Mouse (Mus musculus) adrenal gland, postnatal 25 days (tissue): ENCODE measurements around the gene Pex26. TPM values are rescaled to one million over a fixed set of nuclear protein-coding genes. Genes with fewer than 3 reads are reported as not detected.
A peak's percentile ranks its signal among the peaks of the same experiment; 100 is the strongest.

Experiments used
- DNase-seq: peaks from one replicate; pipeline ENCODE4 v3.0.0; 2021; ENCODE audit warnings: mixed read lengths
- long read RNA-seq: library from polyadenylated mRNA; stranded (forward); transcript quantifications from one replicate; pipeline ENCODE4 v2.0.0, GENCODE M21; 2021
- total RNA-seq: library from RNA; stranded (reverse); gene quantifications from 2 replicates; pipeline ENCODE4 v1.2.3, GENCODE M21; 2021

Gene Pex26
- 16.1 and 17.2 TPM in 2 replicates for total RNA-seq
- long read RNA-seq, full-length matches to known transcripts = 5 of 11 reads
- long read RNA-seq, partial matches to known transcripts = 0 of 11 reads
- long read RNA-seq, other reads (novel, unspliced or antisense) = 6 of 11 reads

DNA sequence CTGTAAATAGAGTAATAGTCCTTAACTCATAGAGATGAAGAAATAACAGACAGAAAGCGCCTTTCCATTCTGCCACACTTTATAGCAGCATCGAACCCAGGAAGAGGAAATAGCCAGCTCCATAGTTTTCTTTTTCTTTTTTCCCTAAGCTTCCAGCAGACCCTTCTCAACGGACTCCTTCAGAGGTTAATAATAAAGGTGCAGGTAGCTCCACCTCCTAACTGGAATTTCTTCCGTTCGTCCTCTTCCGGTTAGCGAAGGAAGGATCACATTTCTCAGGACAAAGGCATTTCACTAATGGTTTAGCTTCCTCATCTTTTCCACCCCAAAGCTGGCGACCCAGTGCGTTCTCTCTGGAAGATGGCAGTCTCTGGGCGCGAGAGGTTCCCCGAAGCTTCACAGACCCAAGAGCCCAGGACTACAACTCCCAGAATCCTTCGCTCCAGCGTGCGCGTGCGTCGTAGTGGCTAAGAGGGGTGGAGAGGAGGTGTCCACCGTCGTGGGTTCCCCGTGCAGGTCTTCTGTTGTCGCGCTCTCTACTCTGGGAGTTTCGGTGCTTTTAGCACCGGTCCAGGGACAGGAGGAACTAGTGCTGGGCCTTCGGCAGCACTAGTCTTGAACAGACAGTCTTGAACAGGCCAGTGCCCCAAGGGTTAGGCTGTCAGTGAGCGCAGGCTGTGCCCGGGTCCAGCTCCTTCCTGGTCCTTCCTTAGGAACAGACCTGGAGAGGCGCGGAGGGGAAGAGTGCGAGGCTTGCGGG is at the start of gene Pex26:
Gene Pex26, plus strand, starts transcription at position 254 of the 760 bp plus-strand sequence.
- DNase-seq = peak; percentile 88

DNA sequence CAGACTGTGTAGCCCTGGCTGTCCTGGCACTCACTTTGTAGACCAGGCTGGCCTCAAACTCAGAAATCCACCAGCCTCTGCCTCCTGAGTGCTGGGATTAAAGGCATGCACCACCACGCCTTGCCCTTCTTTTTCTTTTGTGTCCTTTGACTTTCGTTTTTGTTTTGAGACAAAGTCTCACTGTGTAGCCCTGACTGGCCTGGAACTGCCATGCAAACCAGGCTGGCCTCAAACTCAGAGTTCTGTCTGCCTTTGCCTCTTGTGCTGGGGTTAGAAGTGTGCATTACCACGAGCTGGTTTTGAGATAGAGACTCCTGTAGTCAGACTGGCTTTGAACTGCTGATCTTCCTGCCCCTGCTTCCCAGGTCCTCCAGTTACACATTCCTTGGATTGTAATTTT is 49.2 kb upstream of the Pex26 start:
- no peak for DNase-seq

DNA sequence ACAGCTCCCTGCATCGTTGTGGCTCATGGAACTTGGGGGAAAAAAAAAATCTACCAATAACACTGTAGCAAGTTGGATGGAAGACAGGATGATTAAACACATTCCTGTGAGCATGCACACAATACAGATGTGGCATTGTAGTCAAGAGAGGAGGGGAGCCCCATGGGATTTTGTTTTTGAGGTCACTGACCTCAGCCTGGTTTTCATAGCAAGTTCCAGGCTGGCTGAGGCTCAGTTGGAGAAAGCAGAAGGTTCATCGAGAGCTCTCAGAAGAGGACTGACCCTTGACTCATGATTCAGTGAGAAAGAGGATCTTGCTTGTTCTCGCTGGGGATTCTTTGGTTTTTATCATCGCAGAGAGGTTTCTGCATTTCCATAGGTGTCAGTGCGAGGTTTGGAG is 48.6 kb upstream of the Pex26 start:
- no peak for DNase-seq

DNA sequence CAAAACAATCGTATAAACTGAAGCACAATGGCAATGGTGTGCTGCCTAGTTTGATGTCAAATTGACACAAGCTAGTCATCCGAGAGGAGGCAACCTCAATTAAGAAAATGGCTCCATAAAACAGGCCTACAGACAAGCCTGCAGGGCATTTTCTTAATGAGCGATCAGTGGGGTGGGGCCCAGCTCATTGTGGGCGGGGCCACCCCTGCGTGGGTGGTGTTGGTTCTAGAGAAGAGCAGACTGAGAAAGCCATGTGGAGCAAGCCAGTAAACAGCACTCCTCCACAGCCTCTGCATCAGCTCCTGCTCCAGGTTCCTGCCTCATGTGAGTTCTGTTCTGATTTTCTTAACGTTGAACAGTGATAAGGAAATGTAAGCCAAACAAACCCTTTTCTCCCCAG is 46.2 kb upstream of the Pex26 start:
- DNase-seq = no peak

DNA sequence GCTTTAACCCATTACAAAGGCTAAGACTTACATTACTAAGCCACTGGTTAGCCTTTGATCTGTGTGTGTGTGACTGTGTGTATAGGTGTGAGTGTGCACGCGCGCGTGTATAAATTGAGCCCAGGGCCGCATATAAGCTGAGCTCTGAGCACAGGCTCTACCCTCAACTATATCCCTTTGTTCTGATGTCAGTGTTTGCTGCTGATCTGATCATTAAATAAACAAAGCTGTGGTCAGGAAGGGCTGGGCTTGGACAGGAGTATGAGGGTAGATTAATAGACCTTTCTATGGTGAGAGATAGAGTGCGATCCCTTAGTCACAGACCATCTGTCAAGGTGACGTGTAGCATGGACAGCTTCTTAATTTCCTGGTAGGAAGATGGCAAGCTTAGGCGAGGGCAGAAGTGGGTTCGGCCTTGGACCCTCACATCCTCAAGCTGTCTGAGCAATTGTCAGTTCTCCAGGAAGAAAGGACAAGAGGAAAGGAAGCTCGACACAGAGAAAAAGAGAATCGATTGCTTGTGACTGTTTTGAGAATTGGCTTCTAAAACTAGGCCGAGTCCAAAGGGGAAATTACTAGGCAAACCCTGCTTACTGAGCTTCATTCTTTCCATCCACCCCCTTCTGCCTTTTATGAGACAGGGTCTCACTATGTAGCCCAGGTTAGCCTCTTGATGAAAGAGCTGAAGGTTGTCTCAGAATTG is 45.0 kb upstream of the Pex26 start:
- DNase-seq = no peak

DNA sequence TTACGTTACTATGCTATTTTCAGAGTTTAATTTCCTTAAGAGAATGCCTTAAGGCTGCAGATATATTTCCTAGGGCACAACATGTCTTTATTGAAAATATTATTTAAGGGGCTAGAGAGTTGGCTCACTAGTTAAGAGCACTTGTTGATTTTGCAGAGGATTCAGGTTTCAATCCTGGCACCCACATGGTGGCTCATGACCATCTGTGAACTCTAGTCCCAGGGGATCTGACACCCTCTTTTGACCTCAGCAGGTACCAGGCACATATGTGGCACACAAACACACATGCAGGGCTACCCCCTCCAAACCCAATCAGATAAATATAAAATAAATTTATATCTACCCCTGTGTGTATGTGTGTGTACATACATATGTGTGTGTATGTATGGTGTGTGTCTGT is 44.2 kb upstream of the Pex26 start:
- DNase-seq = no peak

DNA sequence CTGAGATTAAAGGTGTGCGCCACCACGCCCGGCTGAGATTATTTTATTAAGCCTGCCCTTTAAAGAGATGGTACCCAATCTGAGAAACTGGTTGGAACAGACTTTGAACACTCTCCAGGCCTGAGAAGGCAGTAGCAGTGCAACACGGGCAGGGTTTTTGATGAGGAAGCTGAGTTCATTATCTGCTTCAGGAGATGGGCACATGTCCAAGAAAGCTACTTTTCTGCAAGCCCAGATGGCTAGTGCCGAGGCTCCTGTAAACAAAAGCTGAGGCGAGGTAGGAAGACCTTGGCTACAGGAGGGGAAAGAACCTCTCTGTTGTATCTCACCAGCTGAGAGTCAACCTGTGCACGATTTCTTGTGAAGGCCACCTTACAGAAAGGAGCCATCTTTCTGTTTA is 41.2 kb upstream of the Pex26 start:
- no peak for DNase-seq

DNA sequence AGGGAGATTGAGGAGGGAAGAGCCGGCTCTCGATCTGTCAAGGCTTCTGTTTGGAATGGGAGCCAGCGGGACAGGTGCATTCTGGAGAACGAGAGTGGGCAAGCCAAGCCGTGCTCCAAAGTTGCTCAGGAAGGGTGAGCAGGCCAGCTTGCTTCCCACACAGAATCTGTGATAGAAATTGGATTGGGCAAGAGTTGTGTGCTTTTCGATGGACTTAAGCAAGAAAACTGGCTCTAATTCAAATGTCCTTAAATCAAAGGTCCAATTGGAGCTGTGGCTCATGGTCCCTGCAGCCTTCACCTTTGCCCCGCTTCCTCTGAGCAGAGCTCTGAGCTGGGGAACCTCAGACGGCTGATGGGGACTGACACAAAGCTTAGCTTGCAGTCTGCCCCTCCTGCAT is 40.0 kb upstream of the Pex26 start:
- peak; percentile 73 for DNase-seq

DNA sequence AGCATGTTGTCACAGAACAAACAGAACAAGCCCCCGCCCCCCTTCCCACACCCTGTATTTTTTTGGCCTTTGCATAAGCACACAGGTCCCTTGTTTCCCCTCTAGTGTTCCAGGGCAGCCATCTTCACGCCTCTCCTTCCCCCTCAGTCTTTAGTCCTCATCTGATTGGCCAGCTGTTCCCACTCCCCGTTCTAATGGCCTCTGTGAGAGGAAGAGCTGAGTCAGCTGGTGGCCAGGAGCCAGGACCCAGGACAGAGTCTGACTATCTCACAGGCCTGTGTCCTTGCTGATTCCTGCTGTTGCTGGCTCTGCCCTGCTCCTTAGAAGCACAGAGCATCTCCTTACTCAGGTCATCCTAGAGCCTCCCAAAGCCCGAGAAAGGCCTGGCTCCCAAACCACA is 39.4 kb upstream of the Pex26 start:
- DNase-seq = peak; percentile 88

DNA sequence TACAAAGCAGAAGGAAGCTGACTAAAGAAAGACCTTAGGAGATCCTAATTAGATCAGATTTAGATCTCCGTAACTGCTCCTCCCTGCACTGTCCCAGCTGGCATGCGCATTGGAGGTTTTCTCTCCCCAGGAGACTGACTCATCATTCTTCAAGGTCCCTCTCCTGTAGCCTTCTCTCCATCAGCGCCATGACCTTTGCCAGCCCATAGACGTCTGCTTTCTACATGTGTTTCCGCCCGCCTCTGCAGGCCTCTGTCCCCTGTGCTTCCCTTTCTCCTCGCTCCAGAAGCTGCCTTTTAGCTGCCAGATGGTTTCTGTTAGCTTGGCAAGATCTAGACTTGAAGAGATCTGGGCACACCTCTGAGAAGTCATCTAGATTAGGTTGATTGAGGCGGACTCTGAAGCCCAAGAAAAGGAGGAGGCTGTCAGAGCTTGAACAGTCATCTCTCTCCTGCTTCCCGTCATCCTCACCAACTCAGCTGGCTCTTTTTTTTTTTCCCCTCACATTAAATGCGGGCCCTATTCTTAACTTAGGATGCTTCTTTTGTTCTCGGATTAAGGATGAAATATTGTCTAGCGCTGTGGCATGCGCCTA is 38.4 kb upstream of the Pex26 start:
- peak; percentile 73 for DNase-seq

DNA sequence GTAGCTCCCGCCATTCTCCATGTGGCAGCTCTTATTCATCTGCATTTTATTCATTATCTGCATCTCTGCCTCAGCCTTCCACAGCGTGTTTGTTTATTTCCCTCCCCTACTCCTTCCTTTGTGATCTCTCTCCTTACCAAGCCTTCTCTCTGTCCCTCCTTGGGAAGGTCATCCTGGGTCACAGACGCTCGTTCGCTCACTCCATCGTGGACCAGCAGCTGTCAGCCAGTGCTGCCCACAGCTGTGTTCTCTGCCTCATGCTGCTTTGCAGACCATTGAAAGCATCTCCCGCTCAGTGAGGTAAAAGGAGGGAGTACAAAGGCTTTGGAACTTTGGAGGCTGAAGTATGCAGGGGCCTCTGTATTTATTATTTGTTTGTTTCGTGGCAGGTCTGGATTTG is 37.6 kb upstream of the Pex26 start:
- no peak for DNase-seq

DNA sequence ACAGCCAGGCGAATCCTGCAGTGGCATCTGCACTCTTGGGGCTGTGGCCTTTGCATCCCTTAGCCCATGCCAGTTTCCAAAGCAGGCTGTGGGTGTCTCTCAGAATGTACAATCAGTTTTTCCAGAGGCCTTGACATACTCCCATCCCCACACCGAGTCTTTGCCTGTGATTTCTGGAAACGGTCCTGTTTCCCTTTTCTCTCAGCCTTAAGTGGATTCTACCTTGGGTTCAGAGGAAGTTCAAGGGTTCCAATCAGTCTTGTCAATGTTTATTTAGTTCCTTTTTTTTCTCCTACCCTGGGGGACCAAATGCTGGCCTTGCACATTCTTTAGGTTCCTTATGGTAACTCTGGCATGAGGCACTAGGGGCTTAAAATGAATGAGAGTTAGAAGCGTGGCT is 36.7 kb upstream of the Pex26 start:
- no peak for DNase-seq

DNA sequence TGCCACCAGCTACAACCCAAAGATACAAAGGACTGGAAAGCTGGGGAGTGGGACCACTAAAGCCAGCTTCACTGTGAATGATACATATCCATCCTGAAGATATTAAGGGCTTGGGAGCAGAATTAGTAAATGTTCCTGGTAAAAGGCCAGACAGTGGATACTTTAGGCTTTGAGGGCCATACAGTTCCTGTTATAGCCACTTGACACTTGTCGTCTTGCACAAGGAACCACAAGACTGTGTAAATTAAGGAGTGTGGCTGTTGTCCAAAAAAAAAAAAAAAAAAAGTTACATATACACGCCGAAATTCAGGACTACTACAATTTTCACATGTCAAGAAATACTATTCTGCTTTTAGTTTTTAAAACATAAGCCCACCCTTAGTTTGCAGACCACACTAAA is 35.1 kb upstream of the Pex26 start:
- DNase-seq = no peak

DNA sequence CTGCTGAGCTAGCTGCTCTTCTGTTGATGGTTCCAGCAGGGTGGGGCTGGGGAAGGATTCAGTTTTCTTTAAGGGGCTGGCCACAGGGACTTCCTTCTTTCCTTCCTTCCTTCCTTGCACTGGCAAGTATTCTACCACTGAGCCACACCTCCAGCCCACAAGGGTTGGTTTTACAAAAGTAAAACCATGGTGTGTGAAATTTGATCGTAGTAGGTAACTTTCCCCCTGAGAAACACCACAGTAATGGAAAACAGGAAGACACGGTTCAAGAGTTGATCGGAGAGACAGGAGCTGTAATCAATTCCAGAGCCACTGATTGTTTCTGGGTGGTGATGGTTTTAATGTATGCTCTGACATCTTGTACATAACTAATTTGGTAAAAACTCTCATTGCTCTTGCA is 34.0 kb upstream of the Pex26 start:
- DNase-seq = no peak

DNA sequence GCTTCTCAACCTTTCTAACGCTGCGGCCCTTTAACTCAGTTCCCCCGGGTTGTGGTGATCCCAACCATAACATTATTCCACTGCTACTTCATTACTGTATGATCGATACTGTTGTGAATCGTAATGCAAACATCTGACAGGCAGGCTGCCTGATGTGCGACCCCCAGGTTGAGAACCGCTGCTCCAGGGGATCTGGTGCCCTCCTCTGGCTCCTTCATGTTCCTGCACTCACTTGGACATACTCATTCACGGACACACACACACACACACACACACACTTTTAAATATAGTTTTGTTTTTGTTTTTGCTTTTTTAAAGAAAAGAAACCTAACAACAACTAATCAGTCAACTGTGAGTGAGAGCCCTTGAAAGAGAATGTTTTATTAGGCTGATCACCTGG is 33.3 kb upstream of the Pex26 start:
- no peak for DNase-seq

DNA sequence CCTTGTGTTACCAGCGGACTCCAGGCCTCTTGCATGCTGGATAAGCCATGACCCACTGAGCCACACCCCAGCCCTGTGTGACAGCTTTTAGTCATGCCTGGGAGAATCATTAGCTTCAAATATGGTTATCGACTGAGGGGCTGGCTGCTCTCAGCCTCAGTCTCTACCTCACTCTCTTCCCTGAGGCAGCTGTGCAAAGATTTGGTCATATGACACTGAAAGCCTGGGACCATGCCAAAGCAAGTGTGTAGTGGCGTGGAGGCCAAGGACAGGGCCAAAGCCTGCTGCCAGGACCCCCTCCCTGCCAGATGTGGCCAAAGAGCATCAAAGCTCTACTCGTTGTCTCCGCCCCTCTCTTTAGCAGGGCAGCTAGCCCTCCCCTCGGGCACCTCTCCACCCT is 31.7 kb upstream of the Pex26 start:
- peak; percentile 83 for DNase-seq

DNA sequence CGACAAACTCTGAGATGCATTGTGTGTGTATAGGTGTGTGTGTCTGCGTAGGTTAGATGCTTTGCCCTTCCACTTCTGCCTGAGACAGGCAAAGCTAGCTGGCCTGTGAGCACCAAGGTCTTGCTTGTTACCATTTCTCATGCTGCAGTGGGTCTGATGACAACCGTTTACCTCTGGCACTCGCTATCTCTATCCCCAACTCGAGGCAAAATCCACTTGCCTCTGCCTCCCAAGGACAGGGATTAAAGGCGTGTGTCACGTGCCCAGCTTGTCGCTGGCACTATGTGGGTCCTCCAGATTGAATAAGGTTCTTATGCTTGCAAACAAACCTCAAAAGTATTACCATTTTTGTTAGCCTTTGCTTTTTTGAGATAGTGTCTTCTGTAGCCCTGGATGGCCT is 30.3 kb upstream of the Pex26 start:
- peak; percentile 21 for DNase-seq

DNA sequence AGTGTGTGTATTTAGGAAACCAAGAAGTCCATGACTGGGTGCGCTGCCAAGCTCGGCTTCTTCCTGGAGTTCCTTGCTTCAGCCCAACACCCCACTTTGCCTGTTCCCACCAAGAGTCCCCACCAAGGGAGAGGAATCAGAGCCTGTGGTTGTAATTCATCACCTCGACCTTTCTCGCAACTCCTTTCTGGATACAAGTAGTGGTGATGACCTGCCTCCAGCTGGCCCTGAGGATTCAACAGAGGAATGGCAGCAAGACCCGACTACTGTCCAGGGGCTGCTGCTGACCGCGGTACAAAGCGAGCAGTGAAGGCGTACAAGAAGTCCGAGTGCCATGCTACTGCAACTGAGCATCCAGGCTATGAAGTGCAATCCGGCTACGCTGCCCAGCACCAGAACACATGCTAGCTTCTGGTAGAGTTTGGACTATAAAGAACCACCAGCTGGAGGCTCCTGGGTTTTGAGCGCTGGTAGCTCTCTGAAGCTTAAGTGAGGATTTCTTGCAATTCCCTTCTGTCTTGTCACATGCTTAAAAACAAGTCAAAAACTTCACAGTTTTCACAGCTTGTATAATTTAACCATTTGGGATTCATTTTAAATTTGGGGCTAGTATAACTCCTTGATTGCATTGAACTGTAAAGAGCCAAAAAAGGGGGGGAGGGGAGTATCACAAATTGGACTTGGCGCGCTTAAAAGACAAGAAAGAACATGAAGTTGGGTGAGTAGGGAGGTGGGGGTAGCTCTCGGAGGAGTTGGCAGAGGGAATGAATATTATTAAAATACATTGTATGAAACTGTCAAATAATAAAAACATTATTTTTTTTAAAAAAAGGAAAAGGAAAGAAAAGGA is 28.8 kb upstream of the Pex26 start:
- DNase-seq = no peak

DNA sequence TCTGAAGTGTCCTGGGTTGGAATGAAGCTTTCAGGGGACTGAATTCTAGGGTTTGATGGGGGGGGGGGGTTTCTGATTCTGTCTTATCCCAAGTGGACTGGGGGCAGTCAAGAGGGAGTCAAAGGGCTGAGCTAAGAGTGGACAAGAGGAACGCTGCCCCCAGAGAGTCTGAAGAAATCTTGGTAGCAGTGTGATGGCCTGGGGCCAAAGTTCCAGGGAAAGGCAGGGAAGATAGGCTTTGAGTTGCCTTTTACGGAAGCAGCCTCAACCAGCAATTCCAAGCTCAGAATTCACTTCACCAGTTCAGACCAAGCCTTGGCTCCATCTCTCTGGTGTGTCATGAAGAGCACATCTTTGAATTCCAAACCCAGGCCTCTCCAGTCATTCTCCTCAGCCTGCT is 27.4 kb upstream of the Pex26 start:
- DNase-seq = no peak

DNA sequence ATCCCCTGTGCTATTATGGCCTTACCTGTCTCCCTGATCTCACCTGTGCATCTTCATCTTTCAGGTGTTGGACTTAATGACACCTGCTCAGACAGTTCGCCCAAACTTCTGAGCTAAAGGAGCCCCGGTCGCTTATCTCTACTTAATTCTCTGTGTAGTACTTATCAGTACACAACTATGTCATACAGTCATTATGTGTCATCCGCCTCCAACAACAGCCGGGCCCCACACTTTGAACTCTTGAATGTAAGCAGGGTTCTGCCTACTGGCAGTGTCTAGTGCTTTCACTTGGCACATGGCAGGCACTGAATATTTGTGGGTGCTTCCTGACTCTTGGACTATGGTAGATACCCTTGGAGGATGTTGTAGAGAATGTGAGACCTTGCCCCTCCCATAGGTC is 23.9 kb upstream of the Pex26 start:
- no peak for DNase-seq

DNA sequence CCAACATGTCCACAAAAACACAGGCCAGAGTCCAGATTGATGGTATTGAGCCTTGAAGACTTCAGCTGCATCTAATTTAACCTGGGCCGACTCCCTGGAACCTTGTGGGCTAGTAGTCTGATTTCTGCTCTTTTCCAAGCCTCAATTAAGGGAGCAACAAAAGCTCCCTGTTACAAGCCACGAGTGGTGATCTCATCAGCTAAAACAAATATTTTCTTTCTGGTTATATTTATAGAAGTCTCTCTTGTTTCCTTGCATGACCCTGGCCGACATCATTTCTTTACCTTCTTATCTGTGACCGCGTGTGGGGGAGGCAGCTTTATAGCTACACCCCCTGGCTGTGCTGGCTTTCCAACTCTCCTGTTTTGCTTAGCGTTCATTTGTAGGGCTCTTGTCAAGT is 23.3 kb upstream of the Pex26 start:
- no peak for DNase-seq

DNA sequence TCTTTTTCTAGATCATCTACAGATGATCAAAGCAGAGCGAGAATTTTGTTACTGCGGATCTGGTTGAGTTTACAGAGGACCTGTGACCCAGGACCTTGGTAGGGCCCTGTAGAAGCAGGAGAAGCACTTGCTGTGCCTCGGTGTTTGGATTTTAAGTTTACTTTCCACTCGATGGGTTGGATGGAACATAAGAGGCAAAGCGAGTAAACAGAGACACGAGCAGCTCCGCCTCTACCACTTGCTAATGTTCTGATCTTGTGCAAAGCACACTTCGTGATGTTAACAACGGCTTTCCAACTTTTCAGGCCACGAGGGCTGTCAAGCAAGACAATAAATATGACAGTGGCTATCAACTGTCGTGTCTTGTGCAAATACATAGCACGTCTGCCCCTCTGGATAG is 20.9 kb upstream of the Pex26 start:
- DNase-seq = no peak
